Mouse (Mus musculus) adrenal gland, postnatal 10 days (tissue): Measurements from ENCODE around the gene Morn1. TPM values are rescaled to one million over a fixed set of nuclear protein-coding genes. Genes with fewer than 3 reads are reported as not detected.
A peak's percentile ranks its signal among the peaks of the same experiment; 100 is the strongest.

ENCODE experiments used
- DNase-seq: peaks from one replicate; pipeline ENCODE4 v3.0.0; 2021; ENCODE audit warnings: mixed read lengths
- total RNA-seq, 2 experiments: library from RNA; stranded (reverse); gene quantifications; 2 replicates each; pipeline ENCODE4 v1.2.3; 2021

The Morn1 gene
- total RNA-seq, 2 experiments from 2014 or later, result 7.0 to 11.2 TPM

DNA sequence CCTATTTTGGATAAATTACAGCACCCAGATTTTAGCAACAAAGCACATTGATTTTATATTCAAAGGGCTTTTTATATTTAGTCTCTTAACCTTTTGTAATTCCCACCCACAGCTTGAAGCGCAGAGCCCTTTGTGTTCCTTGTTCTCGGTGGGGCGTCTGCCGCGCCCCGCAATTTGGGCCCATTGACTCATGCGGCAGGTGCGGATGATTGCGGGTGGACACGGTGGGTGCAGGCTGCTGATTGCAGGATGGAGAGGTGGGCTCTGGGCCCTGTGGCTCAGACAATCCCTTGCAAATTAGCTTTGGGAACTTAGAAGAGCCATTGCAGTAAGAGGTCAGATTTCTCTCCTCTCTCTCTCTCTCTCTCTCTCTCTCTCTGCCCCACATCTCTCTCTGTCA is 31.9 kb downstream of the Morn1 start:
- DNase-seq, result no peak

DNA sequence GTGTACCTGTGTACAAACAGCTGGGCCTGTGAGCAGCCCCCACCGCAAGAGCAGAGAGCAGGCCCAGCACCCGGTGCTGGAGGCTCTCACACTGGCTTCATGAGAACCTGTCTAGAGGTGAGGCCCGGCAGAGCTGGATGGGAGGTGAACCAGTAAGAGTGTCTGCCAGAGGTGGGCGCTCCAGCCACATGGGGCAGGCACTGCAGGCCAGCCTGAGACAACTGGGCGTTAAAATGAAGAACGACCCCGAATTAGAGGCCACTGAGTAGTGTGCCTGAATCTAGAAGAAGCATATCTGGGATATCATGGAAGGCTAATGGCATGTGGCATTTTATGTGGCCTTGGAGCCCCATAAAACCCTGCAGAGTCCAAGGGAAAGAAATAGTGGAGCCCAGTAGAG is 33.7 kb downstream of the Morn1 start:
- DNase-seq, result no peak

DNA sequence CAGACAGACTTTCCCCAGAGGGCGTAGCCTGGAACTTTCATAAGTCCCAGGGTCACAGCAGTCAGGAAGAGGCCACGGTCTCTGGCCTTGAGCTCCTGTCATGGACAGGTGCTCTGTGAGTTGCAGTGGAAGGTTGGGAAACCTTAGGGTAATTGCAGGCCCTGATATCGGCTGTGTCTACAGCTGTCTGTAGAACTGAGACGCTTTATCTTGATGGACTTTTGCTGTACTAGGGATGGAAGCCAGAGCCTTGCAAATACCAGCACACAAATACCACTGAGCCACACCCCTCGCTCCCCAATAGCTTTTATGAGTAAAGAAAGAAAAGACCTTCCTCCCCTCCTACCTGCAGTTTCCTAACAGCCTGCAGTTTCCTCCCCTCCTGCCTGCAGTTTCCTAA is 34.2 kb downstream of the Morn1 start:
- no peak for DNase-seq

GRCm38 (mm10) chr4:155121222-155121621 is 34.8 kb downstream of the Morn1 start:
- DNase-seq, result no peak

DNA sequence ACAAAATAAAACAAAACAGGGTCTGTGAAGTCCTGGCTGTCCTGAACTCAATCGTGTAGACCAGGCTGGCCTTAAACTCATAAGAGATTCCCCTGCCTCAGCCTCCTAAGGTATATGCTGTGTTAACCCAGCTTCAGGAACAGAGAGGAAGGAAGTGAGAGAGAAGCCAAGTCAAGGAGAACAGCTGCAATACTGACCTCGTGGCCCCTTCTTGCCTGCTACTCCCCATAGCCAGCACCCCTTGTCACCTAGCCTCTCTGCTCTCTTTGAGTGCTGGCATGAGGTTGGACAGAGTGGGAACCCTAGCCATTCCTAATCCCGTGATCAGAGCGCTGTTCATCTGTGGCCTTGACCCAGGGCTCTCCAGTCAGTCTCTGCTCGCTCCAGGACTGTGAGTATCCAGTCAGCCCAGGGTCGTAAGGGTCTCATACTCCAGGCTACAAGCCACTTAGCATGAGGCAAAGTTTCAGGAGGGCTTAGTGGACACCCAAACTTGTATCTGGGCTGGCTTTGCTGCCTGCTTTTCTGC is 35.6 kb downstream of the Morn1 start:
- DNase-seq, result no peak

- DNase-seq, result peak; percentile 80
These were observed 36.2 kb downstream of the Morn1 start for GRCm38 (mm10) chr4:155122444-155123040.

DNA sequence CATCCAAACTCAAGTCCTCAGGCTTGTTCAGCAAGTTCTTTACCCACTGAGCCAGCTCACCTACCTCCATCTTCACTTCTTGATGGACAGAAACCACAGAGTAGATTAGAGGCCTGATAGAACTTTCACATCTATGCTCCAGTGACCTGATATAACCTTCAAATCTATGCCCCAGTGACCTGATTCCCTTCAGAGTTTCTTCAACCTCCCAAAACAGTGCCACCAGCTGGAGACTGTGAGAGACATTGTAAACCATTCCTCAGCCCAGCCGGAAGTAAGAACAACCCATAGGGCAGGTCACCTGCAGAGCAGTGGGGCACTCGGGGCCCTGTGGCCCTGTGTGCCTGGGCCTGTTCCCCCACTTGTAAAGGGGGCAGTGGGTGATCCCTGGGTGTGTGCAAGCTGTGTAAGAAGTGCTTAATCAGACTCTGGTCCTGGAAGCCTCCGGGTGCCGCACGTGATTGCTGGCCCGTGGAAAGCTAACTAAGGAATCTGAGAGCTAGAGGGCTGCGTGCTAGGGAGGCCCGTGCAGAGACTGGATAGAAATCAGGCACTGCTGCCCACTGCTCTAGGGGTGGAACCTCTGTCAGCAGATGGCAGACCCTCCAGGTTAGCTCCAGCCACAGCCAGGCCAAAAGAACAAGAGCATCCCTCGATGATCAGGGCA is 37.6 kb downstream of the Morn1 start:
- DNase-seq, result no peak

- no peak for DNase-seq
These were observed 38.9 kb downstream of the Morn1 start for GRCm38 (mm10) chr4:155125310-155125709.

- no peak for DNase-seq
These were observed 39.8 kb downstream of the Morn1 start for GRCm38 (mm10) chr4:155126194-155126593.

GRCm38 (mm10) chr4:155126602-155127372 is 40.4 kb downstream of the Morn1 start:
- DNase-seq, result no peak

DNA sequence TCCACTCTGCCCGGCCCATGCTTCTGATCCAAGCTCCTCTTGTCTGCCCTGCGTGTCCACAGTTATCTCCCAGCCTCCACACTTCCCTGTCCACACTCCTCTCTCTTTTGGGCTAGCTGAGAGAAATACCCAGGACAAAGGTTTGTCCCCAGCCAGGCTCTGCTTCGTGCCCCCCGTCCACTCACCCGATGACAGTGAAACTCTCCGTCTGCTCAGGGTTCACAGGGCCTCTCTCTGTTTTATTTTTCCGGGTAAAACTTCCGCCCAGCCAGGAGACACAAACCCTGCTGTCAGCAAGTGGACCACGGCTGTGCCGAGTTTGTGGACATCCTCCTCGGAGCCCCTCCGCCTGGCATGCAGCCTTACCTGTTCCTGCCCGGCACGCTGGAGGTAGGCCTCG is 42.0 kb downstream of the Morn1 start:
- no peak for DNase-seq

GRCm38 (mm10) chr4:155129132-155129917 is 42.9 kb downstream of the Morn1 start:
- DNase-seq, result peak; percentile 56

DNA sequence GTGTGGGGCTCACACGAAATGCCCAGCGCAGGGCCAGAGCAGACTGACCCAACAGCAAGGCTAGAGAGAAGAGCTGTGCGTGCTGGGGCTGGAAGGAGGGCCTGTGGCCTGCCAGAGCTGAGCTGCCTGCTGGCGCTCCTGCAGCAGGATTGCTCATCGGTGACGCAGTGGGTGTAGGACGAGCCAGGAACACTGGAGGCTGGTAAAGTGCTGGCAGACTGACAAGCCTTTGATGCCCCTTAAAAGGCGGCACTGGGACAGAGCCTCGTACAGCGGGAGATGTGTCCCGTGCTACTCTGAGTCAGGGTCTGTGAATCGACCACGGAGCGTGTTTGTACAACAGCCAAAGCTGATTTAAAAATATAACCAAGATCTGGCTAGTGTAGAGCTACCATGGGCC is 43.6 kb downstream of the Morn1 start:
- DNase-seq, result peak; percentile 93

DNA sequence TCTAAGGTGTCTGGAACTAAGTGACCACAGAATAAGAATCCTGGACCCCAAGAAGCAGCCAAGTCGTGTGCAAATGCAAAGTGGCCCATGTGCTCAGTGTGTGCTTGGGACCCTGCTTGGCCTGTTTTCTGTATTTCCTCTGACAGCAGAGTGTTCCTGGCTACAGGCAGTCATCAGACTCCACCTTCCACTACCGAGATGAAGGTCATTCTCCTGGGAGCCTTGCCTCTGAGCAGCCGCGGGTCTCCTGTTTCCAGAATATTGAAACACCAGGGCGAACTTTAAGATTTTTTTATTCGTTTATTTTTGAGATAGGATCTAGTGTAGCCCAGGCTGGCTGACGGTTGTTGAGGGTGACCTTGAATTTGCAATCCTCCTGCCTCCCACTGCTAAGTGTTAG is 44.2 kb downstream of the Morn1 start:
- DNase-seq, result peak; percentile 57

- no peak for DNase-seq
These were observed 46.8 kb downstream of the Morn1 start for GRCm38 (mm10) chr4:155133188-155133587.

DNA sequence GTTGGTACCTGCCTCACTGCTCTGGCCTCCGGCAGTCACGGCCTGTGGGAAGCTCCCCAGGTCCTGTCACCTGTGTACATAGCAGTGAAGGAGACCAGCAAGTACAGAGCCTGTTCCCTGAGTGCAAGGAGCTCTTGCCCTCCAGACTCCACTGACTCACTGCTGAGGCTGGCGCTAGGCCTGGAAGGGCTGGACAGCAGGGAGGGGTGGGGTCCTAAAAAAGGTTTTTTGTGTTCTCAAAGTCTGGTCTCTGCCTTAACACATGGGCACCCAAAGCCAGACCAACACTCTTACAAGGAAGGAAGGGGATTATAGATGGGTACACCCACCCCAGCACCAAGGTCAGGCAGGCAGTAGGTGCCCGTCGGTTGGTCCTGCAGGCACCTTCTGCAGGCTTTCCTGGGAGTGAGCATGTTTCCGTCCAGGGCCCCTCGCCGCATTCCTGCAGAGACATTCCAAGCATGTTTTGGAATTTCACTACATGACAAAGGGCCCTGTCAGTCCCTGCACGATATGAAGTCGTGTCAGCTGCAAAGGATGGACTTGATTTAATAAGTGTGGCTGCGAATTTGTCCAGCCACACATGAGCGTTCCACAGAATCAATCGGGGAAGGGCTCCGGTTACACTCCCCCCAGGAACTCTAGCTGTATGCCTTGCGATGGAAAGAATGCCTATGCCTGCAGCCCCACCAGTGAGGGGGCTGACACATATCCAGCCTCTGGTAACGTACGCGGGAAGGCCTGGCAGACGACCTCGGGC is 47.5 kb downstream of the Morn1 start:
- peak; percentile 60 for DNase-seq

GRCm38 (mm10) chr4:155134686-155135172 is 48.4 kb downstream of the Morn1 start:
- no peak for DNase-seq

- peak; percentile 75 for DNase-seq
These were observed 49.7 kb downstream of the Morn1 start for GRCm38 (mm10) chr4:155135909-155136585.

- DNase-seq, result no peak
These were observed 51.5 kb downstream of the Morn1 start for GRCm38 (mm10) chr4:155137891-155138290.

- no peak for DNase-seq
These were observed 52.1 kb downstream of the Morn1 start for GRCm38 (mm10) chr4:155138451-155138850.
